Mouse (Mus musculus): Measurements from ENCODE around the gene Tanc1. TPM values are rescaled to one million over a fixed set of nuclear protein-coding genes. Genes with fewer than 3 reads are reported as not detected.
A peak's percentile ranks its signal among the peaks of the same experiment; 100 is the strongest.
"Not testable (repeated sequence)": the region's sequence is repeated elsewhere in the genome, so short reads cannot be mapped to it uniquely, and the experiment has no call there.

Gene Tanc1
- polyA plus RNA-seq (2012; rRNA removed) = 5.2 and 7.2 TPM in 2 replicates

DNA sequence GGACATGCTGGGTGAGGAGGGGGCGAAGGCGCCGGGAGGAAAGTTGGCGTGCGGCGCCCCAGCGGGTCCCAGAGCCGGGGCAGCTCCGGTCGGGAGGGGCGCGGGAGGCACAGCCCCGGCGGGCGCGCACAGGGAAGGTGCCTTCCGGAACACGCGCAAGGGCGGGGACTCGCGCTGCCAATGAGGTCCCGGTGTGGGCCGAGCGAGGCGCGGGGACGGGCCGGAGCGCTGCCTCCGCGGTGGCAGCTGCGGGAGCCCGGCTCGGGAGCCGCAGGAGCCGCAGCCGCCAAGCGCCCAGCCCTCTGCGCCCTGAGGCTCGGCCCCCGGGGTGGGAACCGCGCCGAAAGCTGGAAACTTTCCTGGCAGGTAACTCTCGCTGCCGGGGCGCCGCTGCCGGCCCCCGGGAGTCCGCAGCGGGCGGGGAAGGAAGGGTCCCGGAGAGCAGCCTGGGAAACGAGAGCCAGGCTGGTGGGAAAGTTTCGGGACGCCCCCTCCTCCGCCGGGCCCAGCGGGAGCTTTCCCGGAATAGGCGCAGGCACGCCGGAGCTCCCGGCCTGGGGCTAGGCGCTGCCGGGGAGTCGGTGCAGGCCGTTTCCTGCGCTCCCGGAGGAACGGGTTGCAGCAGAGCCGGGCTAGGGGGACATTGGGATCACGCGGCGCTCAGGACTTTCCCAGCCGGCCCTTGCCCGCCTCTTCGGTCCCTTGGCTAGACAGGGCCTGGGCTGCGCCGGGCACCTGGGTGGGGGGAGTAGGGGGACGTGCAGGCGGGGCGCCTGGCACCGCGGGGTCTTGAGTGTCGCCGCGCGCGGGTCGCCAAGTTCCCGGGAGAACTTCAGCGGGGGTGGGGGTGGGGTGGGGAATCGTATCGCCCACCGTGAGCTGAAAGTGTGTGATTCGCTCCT is at the start of gene Tanc1:
Tanc1 (plus strand) TSS at position 212 of the 902 bp plus-strand sequence.
- TF ChIP-seq POLR2A (IDR thresholded peaks at IDR 0.05; ENCODE audit: borderline replicate concordance, extremely low read depth, insufficient read depth, insufficient read length, poor library complexity, severe bottlenecking) (peak; percentile 62; the same call in 1 of the 2 replicates), CTCF (IDR thresholded peaks at IDR 0.05; ENCODE audit: borderline replicate concordance, extremely low read depth, insufficient read depth, insufficient read length) (no peak)

DNA sequence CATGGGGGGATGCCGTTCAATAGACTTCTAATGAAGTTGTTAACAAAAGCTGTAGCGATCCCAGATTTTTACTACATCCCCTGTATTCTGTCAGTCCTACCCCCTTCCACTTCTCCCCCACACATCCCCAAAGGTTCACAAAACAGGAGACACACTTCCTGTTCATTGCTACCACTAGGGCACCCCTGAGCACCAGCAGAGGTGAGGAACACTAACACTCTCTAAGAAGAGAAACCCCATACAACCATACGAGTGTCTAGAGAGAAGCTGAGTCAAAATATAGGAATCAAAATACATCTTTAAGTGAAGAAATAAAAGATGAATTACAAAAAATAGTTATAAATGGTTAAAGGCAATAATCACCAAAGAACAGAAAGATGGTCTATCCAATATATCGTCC is 49.6 kb upstream of the Tanc1 start:
- no peak for DNase-seq (ENCODE audit: low read depth)
- no peak for TF ChIP-seq CTCF (IDR thresholded peaks at IDR 0.05; ENCODE audit: borderline replicate concordance, extremely low read depth, insufficient read depth, insufficient read length)
- TF ChIP-seq POLR2A (IDR thresholded peaks at IDR 0.05; ENCODE audit: borderline replicate concordance, extremely low read depth, insufficient read depth, insufficient read length, poor library complexity, severe bottlenecking) = no peak

More for the DNA sequence above, at the start of gene Tanc1:
- peak; percentile 91 for DNase-seq (ENCODE audit: low read depth)

DNA sequence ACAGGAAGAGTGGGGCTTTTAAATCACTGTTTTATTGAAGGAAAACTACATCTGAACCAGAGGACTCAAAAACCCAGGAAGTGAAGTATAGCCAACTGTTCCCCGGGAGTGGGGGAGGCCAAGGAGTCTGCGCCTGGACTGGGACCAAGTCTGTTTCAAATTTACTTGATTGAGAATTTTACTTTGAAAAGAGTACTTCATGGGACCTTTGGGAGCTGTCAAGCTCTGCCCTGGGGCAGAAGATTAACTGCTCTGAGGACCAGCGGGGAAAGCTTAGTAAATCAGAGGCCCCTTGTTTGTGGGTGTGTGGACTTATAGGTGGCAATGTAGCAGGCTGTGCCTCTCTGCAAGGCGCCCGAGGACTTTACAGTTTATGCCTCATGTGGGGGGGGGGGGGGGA is 49.1 kb upstream of the Tanc1 start:
- TF ChIP-seq CTCF (IDR thresholded peaks at IDR 0.05; ENCODE audit: borderline replicate concordance, extremely low read depth, insufficient read depth, insufficient read length) (no peak), POLR2A (IDR thresholded peaks at IDR 0.05; ENCODE audit: borderline replicate concordance, extremely low read depth, insufficient read depth, insufficient read length, poor library complexity, severe bottlenecking) (no peak)
- peak; percentile 90 for DNase-seq (ENCODE audit: low read depth)

DNA sequence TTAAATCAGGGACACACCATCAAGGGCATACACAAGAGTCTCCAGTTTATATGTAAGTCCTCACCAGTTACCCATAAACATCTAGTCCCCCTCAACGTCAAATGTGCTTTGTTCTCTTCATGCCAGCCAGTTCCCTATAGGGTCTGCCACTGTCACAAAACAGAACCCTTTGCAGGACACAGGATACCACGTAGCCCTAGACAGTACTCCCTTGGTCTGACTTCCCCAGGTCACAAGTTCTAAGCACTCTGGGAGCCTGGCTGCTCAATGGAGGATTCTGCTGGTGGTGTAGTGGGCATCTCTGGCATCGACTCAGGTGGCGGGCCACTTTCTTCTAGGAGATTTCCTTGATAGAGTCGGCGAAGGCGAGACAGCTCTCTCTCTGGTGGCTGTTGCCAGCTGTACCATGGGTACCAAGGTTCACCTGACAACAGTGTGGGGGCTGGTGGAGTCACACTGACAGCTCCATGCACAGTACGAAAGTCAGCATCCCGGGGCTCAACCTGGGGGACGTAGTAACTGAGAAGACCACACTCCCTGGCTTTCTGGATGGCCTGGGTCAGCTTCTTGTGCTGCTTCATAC is 47.7 kb upstream of the Tanc1 start:
- DNase-seq (ENCODE audit: low read depth) = not testable (repeated sequence)

DNA sequence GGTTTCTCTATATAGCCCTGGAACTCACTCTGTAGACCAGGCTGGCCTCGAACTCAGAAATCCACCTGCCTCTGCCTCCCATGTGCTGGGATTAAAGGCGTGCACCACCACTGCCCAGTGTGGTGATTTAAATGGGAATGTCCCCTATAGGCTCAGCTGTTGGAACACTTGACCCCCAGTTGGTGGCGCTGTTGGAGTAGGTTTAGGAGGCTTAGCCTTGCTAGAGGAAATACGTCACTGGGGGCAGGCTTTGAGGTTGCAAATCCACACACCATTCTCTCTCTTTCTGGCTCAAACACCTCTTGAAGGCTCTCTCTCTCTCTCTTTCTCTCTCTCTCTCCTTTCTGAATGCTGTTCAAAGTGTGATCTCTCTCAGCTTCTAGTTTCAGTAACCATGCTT is 46.9 kb upstream of the Tanc1 start:
- TF ChIP-seq CTCF (IDR thresholded peaks at IDR 0.05; ENCODE audit: borderline replicate concordance, extremely low read depth, insufficient read depth, insufficient read length) (no peak), POLR2A (IDR thresholded peaks at IDR 0.05; ENCODE audit: borderline replicate concordance, extremely low read depth, insufficient read depth, insufficient read length, poor library complexity, severe bottlenecking) (no peak)
- DNase-seq (ENCODE audit: low read depth) = no peak

DNA sequence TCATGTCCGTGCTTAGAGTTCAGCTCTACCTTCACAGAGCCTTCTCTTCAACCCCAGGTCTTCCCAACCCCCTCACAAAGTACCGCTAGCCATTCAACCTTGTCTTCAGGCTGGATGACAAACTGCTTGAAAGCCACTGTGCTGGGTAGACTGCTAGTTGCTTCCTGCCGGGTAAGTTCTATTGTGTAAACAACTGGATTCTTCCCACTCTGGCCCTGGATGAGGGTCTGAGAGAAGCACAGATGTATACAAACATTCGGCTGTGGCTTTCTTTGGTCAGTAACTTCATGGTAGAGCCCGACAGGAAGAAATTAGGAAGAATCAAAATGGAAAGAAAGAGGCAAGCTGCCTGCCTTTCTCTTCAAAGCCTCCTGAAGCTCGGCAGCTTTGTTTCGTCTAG is 30.9 kb upstream of the Tanc1 start:
- no peak for TF ChIP-seq POLR2A (IDR thresholded peaks at IDR 0.05; ENCODE audit: borderline replicate concordance, extremely low read depth, insufficient read depth, insufficient read length, poor library complexity, severe bottlenecking)
- no peak for TF ChIP-seq CTCF (IDR thresholded peaks at IDR 0.05; ENCODE audit: borderline replicate concordance, extremely low read depth, insufficient read depth, insufficient read length)
- DNase-seq (ENCODE audit: low read depth) = no peak

DNA sequence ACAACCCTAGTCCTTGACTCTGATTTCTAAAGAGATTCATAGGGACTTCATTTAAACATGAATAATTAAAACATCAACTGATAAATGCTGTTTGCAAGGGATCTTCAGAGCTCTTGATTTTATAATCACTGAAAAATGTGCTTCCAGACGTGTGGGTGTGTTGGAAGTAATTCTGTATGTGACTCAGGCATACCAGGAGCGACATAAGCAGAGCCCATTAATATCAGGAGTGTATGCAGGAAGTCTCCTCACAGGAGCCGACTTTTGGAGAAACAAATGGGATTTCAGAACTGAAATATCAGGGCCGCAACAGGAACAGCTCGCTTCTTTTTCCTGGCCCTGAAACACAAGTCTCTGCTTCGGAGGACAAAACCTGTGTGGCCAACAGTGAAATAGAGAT is 27.9 kb upstream of the Tanc1 start:
- no peak for DNase-seq (ENCODE audit: low read depth)
- no peak for TF ChIP-seq POLR2A (IDR thresholded peaks at IDR 0.05; ENCODE audit: borderline replicate concordance, extremely low read depth, insufficient read depth, insufficient read length, poor library complexity, severe bottlenecking)
- TF ChIP-seq CTCF (IDR thresholded peaks at IDR 0.05; ENCODE audit: borderline replicate concordance, extremely low read depth, insufficient read depth, insufficient read length) = no peak

DNA sequence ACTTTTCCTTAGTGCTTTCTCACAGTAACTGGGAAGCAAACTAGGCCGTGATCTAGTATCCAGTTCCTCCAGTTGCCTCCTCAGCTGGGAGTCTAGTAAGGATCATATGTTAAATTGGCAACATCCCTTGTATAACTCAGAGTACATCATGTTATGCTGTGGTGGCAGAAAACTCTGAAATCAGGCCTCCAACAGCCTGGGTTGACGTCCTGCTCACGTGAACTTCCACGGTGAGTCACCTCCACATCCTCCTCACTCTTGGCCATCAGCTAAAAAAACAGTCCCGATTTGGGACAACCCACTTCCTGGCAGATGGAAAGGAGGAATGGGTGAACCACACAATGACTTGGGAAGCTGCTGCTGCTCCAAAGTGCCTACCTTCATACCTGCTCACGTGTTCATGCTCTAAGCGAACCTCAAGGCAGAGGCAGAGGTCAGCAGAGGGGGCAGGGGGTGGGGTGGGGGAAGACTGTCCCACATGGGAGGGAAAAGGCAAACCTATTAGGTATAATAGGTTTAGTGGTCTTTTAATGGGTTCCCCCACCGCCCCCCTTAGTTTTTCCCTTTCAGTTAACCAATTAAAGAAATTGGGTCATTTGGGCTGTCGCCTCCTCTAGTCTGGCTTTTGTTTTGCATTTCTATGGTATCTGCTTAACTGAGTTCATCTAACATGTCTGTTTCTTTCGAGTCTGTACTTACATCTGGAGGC is 24.3 kb upstream of the Tanc1 start:
- TF ChIP-seq CTCF (IDR thresholded peaks at IDR 0.05; ENCODE audit: borderline replicate concordance, extremely low read depth, insufficient read depth, insufficient read length) = no peak
- DNase-seq (ENCODE audit: low read depth) = peak; percentile 13

DNA sequence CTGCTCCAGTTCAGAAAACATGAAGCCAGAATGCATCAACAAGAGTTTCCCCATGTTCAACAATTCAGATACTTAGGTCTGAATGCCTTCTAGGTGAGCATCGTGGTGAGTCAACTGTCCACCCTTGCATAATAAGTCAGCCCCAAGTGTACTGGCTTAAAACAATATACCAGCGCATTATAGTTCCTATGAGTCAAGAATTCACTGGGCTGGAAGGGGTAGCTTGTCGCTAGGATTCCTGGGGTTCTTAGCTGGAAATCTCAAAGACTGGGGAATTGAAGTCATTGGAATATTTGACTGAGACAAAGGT is 23.8 kb upstream of the Tanc1 start:
- TF ChIP-seq POLR2A (IDR thresholded peaks at IDR 0.05; ENCODE audit: borderline replicate concordance, extremely low read depth, insufficient read depth, insufficient read length, poor library complexity, severe bottlenecking) = no peak
- DNase-seq (ENCODE audit: low read depth) = no peak

DNA sequence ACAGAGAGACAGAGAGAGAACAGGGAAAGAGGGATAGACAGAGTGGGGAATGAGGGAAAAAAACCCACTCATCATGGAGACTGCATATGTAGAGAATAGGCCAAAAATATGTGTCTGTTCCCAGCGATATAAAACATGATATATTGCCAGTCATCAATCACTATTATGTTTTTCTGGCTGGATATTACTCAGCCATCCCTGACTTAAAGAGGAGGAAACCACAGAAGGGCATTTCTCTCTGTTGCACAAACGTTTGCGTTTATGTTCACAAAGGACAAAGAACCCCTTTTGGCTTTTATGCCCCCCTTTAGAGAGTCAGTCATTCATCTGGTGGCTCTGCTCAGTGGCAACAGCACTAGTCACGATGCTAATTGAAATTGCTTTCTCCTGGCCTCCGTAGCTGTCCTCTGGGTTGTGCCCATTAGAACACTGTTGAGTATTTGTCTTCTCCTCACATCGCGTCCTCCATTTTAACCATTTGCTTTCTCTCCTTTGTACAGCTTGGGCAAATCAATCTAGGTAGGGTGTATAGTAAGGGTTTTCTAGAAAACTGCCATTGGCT is 18.4 kb upstream of the Tanc1 start:
- TF ChIP-seq POLR2A (IDR thresholded peaks at IDR 0.05; ENCODE audit: borderline replicate concordance, extremely low read depth, insufficient read depth, insufficient read length, poor library complexity, severe bottlenecking) (no peak), CTCF (IDR thresholded peaks at IDR 0.05; ENCODE audit: borderline replicate concordance, extremely low read depth, insufficient read depth, insufficient read length) (no peak)
- DNase-seq (ENCODE audit: low read depth) = no peak

DNA sequence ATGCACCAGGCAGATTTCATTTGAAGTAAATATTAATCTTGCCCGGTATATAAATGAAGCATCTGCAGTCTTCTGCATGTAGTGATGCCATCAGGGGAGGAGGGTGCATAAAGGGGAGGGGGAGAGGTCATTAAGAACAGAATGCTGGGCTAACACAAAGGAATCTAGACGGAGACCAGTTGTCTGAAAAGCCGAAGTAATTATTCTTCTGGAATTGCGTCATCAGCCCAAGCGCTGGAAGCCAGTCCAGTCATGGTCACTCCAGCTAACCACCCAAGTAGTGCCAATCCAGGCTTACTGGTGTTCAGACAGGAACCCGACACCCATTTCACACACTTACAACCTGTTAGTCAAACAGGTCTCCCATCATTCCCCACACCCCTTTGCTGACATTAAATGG is 17.7 kb upstream of the Tanc1 start:
- peak; percentile 27 for DNase-seq (ENCODE audit: low read depth)
- no peak for TF ChIP-seq POLR2A (IDR thresholded peaks at IDR 0.05; ENCODE audit: borderline replicate concordance, extremely low read depth, insufficient read depth, insufficient read length, poor library complexity, severe bottlenecking)
- TF ChIP-seq CTCF (IDR thresholded peaks at IDR 0.05; ENCODE audit: borderline replicate concordance, extremely low read depth, insufficient read depth, insufficient read length) = no peak

DNA sequence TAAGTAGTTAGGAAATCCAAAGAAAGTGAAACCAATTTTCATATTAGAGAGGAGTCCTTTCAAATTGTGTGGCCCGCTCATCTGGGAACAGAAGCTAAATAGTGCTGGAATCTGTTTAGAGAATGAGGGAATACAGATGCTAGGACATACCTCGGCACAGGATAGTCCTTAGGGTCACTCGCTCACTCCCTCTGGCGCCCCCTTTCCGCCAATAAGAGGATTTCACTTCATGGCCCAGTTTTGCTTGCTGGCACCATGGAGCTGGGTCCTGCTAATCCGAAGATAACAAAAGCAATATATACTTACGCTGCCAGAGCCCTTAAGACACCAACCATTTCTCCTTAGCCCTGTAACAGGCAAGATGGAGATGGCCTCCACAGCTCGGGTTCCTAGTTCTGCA is 15.3 kb upstream of the Tanc1 start:
- TF ChIP-seq POLR2A (IDR thresholded peaks at IDR 0.05; ENCODE audit: borderline replicate concordance, extremely low read depth, insufficient read depth, insufficient read length, poor library complexity, severe bottlenecking) (no peak), CTCF (IDR thresholded peaks at IDR 0.05; ENCODE audit: borderline replicate concordance, extremely low read depth, insufficient read depth, insufficient read length) (peak; percentile 4; the same call in 1 of the 2 replicates)
- no peak for DNase-seq (ENCODE audit: low read depth)

All from brain, embryonic 14.5 days (tissue).